Mouse (Mus musculus) heart, postnatal 10 days (tissue): ENCODE data around the gene Tsku. TPM values are rescaled to one million over a fixed set of nuclear protein-coding genes. Genes with fewer than 3 reads are reported as not detected.

Source experiments
- total RNA-seq, 2 experiments: library from RNA; stranded (reverse); gene quantifications; 2 replicates each; pipeline ENCODE4 v1.2.3; 2021

The Tsku gene
- total RNA-seq, 2 experiments from 2014 or later, result 6.5 TPM

Other genes starting within 250 kb of the Tsku start
- gene Myo7a, start 241.8 kb downstream of the Tsku start, total RNA-seq, result 1 to 10 TPM; 4.2 to 4.6 TPM
- under 1 TPM; 0.12 to 0.14 TPM for gene Omp, start 215.8 kb downstream of the Tsku start, total RNA-seq
- gene Capn5, start 183.1 kb downstream of the Tsku start, total RNA-seq, result 1 to 10 TPM; 1.9 to 3.0 TPM
- gene B3gnt6, start 161.8 kb downstream of the Tsku start, total RNA-seq, result not detected
- gene Acer3, start 40.1 kb downstream of the Tsku start, total RNA-seq, result 10 to 100 TPM; 15.7 to 16.0 TPM
- gene Gucy2d, start 79.1 kb upstream of the Tsku start, total RNA-seq, result under 1 TPM; 0.12 to 0.41 TPM
- 10 to 100 TPM; 17.9 to 18.7 TPM for gene Lrrc32, start 128.0 kb upstream of the Tsku start, total RNA-seq